Mouse (Mus musculus): ENCODE measurements around the gene Six4. TPM values are rescaled to one million over a fixed set of nuclear protein-coding genes. Genes with fewer than 3 reads are reported as not detected.
"Not testable (repeated sequence)": the region's sequence is repeated elsewhere in the genome, so short reads cannot be mapped to it uniquely, and the experiment has no call there.

The Six4 gene
- polyA plus RNA-seq, 1 experiment = 5.4 TPM

GRCm38 (mm10) chr12:73110431-73111111 lies 2.7 kb downstream of the Six4 start:
- Histone ChIP-seq H3K4me3 (ENCODE audit: insufficient read depth, poor library complexity, severe bottlenecking) (peak overlapping the region; percentile 91), H3K79me2 (ENCODE audit: control insufficient read depth, insufficient read depth) (peaks cover 75% of the 10 kb centered on the region)
- TF ChIP-seq MYOG (IDR thresholded peaks at IDR 0.05; ENCODE audit: control insufficient read depth, extremely low read depth, insufficient read length) = no peak
- TF ChIP-seq CEBPB (IDR thresholded peaks at IDR 0.05; ENCODE audit: low read depth) = no peak
- TF ChIP-seq CTCF (IDR thresholded peaks at IDR 0.05; ENCODE audit: control insufficient read depth, insufficient read depth, insufficient read length) = no peak
- no peak for TF ChIP-seq FOSL1 (IDR thresholded peaks at IDR 0.05; ENCODE audit: insufficient read depth, low read length, poor library complexity, severe bottlenecking)
- peak; percentile 67 for TF ChIP-seq MAX (IDR thresholded peaks at IDR 0.05)
- peak; percentile 70 for TF ChIP-seq MYOD1 (IDR thresholded peaks at IDR 0.05; ENCODE audit: control insufficient read depth, insufficient read length, low read depth)
- TF ChIP-seq USF1 (IDR thresholded peaks at IDR 0.05; ENCODE audit: low read depth) = no peak

DNA sequence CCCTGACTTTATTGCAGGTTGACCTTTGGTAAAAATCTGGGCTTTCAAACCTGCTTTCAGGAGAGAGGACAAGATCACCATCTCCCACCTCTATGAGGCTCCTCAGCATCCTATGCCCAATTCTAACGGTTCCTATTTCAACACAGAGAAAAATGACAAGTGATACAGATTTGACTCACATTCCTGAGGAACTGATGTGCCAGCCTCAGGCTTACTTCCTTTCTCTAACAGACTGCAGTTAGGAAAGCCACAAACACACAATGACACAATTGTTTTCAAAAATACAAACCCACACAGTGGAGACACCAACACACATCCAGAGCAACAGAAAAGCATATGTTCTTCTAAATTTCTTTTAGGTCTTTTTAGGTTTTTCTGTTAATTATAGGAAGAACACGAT lies 5.4 kb downstream of the Six4 start:
- peaks cover 99% of the 10 kb centered on the region for H3K79me2 ChIP-seq (ENCODE audit: control insufficient read depth, insufficient read depth)
- no peak overlapping the region for H3ac ChIP-seq (ENCODE audit: control insufficient read depth, insufficient read length, low read depth)
- H3K36me3 ChIP-seq (ENCODE audit: control insufficient read depth, insufficient read depth) = peaks cover 69% of the 10 kb centered on the region
- no peaks in the 10 kb centered on the region for H3K27me3 ChIP-seq (ENCODE audit: control insufficient read depth, insufficient read depth, insufficient read length)
- H3K79me3 ChIP-seq (ENCODE audit: low read depth) = peaks cover 90% of the 10 kb centered on the region
- TF ChIP-seq CTCF (IDR thresholded peaks at IDR 0.05; ENCODE audit: control insufficient read depth, insufficient read depth, insufficient read length) (no peak), MYOD1 (IDR thresholded peaks at IDR 0.05; ENCODE audit: control insufficient read depth, insufficient read length, low read depth) (no peak), USF1 (IDR thresholded peaks at IDR 0.05; ENCODE audit: low read depth) (no peak), MYOG (IDR thresholded peaks at IDR 0.05; ENCODE audit: control insufficient read depth, extremely low read depth, insufficient read length) (no peak), MAX (IDR thresholded peaks at IDR 0.05) (no peak), FOSL1 (IDR thresholded peaks at IDR 0.05; ENCODE audit: insufficient read depth, low read length, poor library complexity, severe bottlenecking) (no peak), CEBPB (IDR thresholded peaks at IDR 0.05; ENCODE audit: low read depth) (no peak)
- no peak overlapping the region for H3K4me3 ChIP-seq (ENCODE audit: insufficient read depth, poor library complexity, severe bottlenecking)

More at GRCm38 (mm10) chr12:73110431-73111111, 2.7 kb downstream of the Six4 start:
- peaks cover 66% of the 10 kb centered on the region for H3K79me3 ChIP-seq (ENCODE audit: low read depth)
- peak overlapping the region; percentile 69 for H3ac ChIP-seq (ENCODE audit: control insufficient read depth, insufficient read length, low read depth)
- H3K36me3 ChIP-seq (ENCODE audit: control insufficient read depth, insufficient read depth) = peaks cover 42% of the 10 kb centered on the region
- H3K27me3 ChIP-seq (ENCODE audit: control insufficient read depth, insufficient read depth, insufficient read length) = no peaks in the 10 kb centered on the region

- Histone ChIP-seq H3K4me3 (ENCODE audit: insufficient read depth, poor library complexity, severe bottlenecking) (no peak overlapping the region), H3K79me2 (ENCODE audit: control insufficient read depth, insufficient read depth) (peaks cover 88% of the 10 kb centered on the region), H3ac (ENCODE audit: control insufficient read depth, insufficient read length, low read depth) (no peak overlapping the region), H3K36me3 (ENCODE audit: control insufficient read depth, insufficient read depth) (peaks cover 91% of the 10 kb centered on the region), H3K27me3 (ENCODE audit: control insufficient read depth, insufficient read depth, insufficient read length) (no peaks in the 10 kb centered on the region), H3K79me3 (ENCODE audit: low read depth) (peaks cover 59% of the 10 kb centered on the region)
- TF ChIP-seq MAX (IDR thresholded peaks at IDR 0.05) (no peak), MYOD1 (IDR thresholded peaks at IDR 0.05; ENCODE audit: control insufficient read depth, insufficient read length, low read depth) (no peak), CEBPB (IDR thresholded peaks at IDR 0.05; ENCODE audit: low read depth) (no peak), CTCF (IDR thresholded peaks at IDR 0.05; ENCODE audit: control insufficient read depth, insufficient read depth, insufficient read length) (no peak), FOSL1 (IDR thresholded peaks at IDR 0.05; ENCODE audit: insufficient read depth, low read length, poor library complexity, severe bottlenecking) (no peak), USF1 (IDR thresholded peaks at IDR 0.05; ENCODE audit: low read depth) (no peak), MYOG (IDR thresholded peaks at IDR 0.05; ENCODE audit: control insufficient read depth, extremely low read depth, insufficient read length) (no peak)
Observed at GRCm38 (mm10) chr12:73103713-73104112, 9.5 kb downstream of the Six4 start.

DNA sequence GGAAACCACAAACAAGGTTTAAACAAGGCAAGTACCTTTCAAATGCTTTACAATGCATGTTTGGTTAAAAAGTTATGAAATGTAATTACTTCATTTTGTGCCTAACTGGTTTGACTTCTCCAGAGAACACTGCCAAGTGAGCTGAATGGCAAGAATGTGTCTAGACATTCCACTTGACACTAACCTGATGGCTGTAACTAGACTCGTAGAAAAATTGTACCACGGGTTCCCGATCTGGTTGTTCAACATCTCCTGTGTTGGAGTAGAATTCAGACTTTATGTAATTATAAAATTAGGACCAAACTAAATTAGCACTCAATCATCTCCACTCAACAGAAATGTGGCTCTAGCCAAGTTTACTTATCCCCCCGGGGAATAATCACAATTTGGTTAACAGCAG lies 14.7 kb downstream of the Six4 start:
- TF ChIP-seq USF1 (IDR thresholded peaks at IDR 0.05; ENCODE audit: low read depth) = no peak
- no peak for TF ChIP-seq CTCF (IDR thresholded peaks at IDR 0.05; ENCODE audit: control insufficient read depth, insufficient read depth, insufficient read length)
- no peak for TF ChIP-seq MAX (IDR thresholded peaks at IDR 0.05)
- no peak for TF ChIP-seq MYOG (IDR thresholded peaks at IDR 0.05; ENCODE audit: control insufficient read depth, extremely low read depth, insufficient read length)
- TF ChIP-seq CEBPB (IDR thresholded peaks at IDR 0.05; ENCODE audit: low read depth) = no peak
- TF ChIP-seq MYOD1 (IDR thresholded peaks at IDR 0.05; ENCODE audit: control insufficient read depth, insufficient read length, low read depth) = no peak
- no peak for TF ChIP-seq FOSL1 (IDR thresholded peaks at IDR 0.05; ENCODE audit: insufficient read depth, low read length, poor library complexity, severe bottlenecking)
- H3ac ChIP-seq (ENCODE audit: control insufficient read depth, insufficient read length, low read depth) = no peak overlapping the region
- H3K79me2 ChIP-seq (ENCODE audit: control insufficient read depth, insufficient read depth) = peaks cover 36% of the 10 kb centered on the region
- H3K27me3 ChIP-seq (ENCODE audit: control insufficient read depth, insufficient read depth, insufficient read length) = no peaks in the 10 kb centered on the region
- peaks cover 11% of the 10 kb centered on the region for H3K79me3 ChIP-seq (ENCODE audit: low read depth)
- peaks cover 50% of the 10 kb centered on the region for H3K36me3 ChIP-seq (ENCODE audit: control insufficient read depth, insufficient read depth)
- no peak overlapping the region for H3K4me3 ChIP-seq (ENCODE audit: insufficient read depth, poor library complexity, severe bottlenecking)

- H3K79me2 ChIP-seq (ENCODE audit: control insufficient read depth, insufficient read depth) = peaks cover 12% of the 10 kb centered on the region
- not testable (repeated sequence) for H3K27me3 ChIP-seq (ENCODE audit: control insufficient read depth, insufficient read depth, insufficient read length); H3K79me3 ChIP-seq (ENCODE audit: low read depth); H3K4me3 ChIP-seq (ENCODE audit: insufficient read depth, poor library complexity, severe bottlenecking); H3ac ChIP-seq (ENCODE audit: control insufficient read depth, insufficient read length, low read depth)
- peaks cover 28% of the 10 kb centered on the region for H3K36me3 ChIP-seq (ENCODE audit: control insufficient read depth, insufficient read depth)
Observed at GRCm38 (mm10) chr12:73096177-73096576, 17.1 kb downstream of the Six4 start.

DNA sequence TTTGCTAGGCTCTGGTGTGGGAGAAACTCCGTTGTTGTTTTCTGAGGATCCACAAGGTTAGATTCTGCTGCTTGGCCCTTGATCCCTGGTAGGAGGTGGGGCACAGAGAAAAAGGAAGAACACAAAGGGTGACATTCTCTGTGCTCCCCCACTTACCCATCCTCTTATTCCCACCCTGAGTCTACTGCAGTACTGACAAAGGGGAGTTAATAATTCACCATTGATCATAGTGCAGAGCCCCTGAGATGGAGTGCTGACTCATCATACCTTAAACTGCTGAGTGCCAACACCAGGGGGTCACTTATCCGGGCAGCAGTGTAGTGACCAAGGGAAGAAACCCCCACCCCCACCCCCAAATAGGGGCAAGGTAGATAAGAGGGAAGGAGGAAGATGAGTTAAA lies 18.7 kb downstream of the Six4 start:
- Histone ChIP-seq H3K79me2 (ENCODE audit: control insufficient read depth, insufficient read depth) (no peaks in the 10 kb centered on the region), H3K4me3 (ENCODE audit: insufficient read depth, poor library complexity, severe bottlenecking) (no peak overlapping the region), H3K36me3 (ENCODE audit: control insufficient read depth, insufficient read depth) (peaks cover 13% of the 10 kb centered on the region), H3K79me3 (ENCODE audit: low read depth) (no peaks in the 10 kb centered on the region), H3ac (ENCODE audit: control insufficient read depth, insufficient read length, low read depth) (no peak overlapping the region), H3K27me3 (ENCODE audit: control insufficient read depth, insufficient read depth, insufficient read length) (no peaks in the 10 kb centered on the region)
- no peak for TF ChIP-seq MYOG (IDR thresholded peaks at IDR 0.05; ENCODE audit: control insufficient read depth, extremely low read depth, insufficient read length)
- no peak for TF ChIP-seq USF1 (IDR thresholded peaks at IDR 0.05; ENCODE audit: low read depth)
- TF ChIP-seq CTCF (IDR thresholded peaks at IDR 0.05; ENCODE audit: control insufficient read depth, insufficient read depth, insufficient read length) = no peak
- TF ChIP-seq FOSL1 (IDR thresholded peaks at IDR 0.05; ENCODE audit: insufficient read depth, low read length, poor library complexity, severe bottlenecking) = no peak
- TF ChIP-seq CEBPB (IDR thresholded peaks at IDR 0.05; ENCODE audit: low read depth) = no peak
- no peak for TF ChIP-seq MAX (IDR thresholded peaks at IDR 0.05)
